In genomic region chr8:122296173-122297001, GRCm38 (mm10) we compare ENCODE assay signal across 8 mouse cellular contexts. TPM values are rescaled to one million over a fixed set of nuclear protein-coding genes. Genes with fewer than 3 reads are reported as not detected.
DNase-seq lines count a peak whose midpoint lies in the region; ATAC-seq lines count a peak whose summit lies in the region.

No protein-coding gene starts in this region.

- H3K9ac ChIP-seq in heart, embryonic 13.5 days = peak overlapping the region; percentile 73

- peak; percentile 10 for DNase-seq in kidney, adult 18-20 months
- DNase-seq in kidney, adult 8-10 months = no peak
- peak; percentile 84 to 88 for DNase-seq in cerebellum, postnatal 25 days
- peak; percentile 69 to 81 for DNase-seq in kidney, postnatal 4 days
- DNase-seq in spleen, postnatal 10 days (ENCODE audit: low spot score in 2 of 2) = no peak
- no peak for DNase-seq in thymus, postnatal 10 days (ENCODE audit: low spot score in 2 of 2)

- 9% methylated on average over 24 of the region's 24 CpGs for WGBS in heart, embryonic 13.5 days

- no peak for ATAC-seq in heart, embryonic 13.5 days (ENCODE audit: extremely low read depth, insufficient number of reproducible peaks, low FRiP score, low TSS enrichment)

- peaks cover 100% of the 10 kb centered on the region for H3K4me1 ChIP-seq in heart, embryonic 13.5 days
- peaks cover 100% of the 10 kb centered on the region for H3K4me1 ChIP-seq in megakaryocyte, embryonic 14.5 days

- peaks cover 24% of the 10 kb centered on the region for H3K36me3 ChIP-seq in heart, embryonic 13.5 days
- peaks cover 97% of the 10 kb centered on the region for H3K36me3 ChIP-seq in megakaryocyte, embryonic 14.5 days (replicated peaks; ENCODE audit: low read length)

- no peaks in the 10 kb centered on the region for H3K27me3 ChIP-seq in heart, embryonic 13.5 days (replicated peaks)
- no peaks in the 10 kb centered on the region for H3K27me3 ChIP-seq in megakaryocyte, embryonic 14.5 days (replicated peaks)

- H3K9me3 ChIP-seq in heart, embryonic 13.5 days = no peaks in the 10 kb centered on the region
- no peaks in the 10 kb centered on the region for H3K9me3 ChIP-seq in megakaryocyte, embryonic 14.5 days

- H3K4me3 ChIP-seq in heart, embryonic 13.5 days = no peak overlapping the region
- H3K4me3 ChIP-seq in megakaryocyte, embryonic 14.5 days (replicated peaks) = peak overlapping the region; percentile 85

- H3K4me2 ChIP-seq in heart, embryonic 13.5 days = peak overlapping the region; percentile 43

- peak overlapping the region; percentile 96 for H3K27ac ChIP-seq in heart, embryonic 13.5 days (replicated peaks)

RNA-seq across cellular contexts. Expression of gene Zfpm1, which starts 14.4 kb away (rescaled TPM):
- 3.8 TPM in 2 replicates for polyA plus RNA-seq in heart, embryonic 13.5 days (2015; fragmentation: Nextera tagmentation; extraction: Ambion mirVana)
- polyA plus RNA-seq in megakaryocyte, embryonic 14.5 days (2012; ENCODE audit: insufficient read depth, low replicate concordance) = 1,238 and 3,030 TPM in 2 replicates

Comparison
In these comparisons a context has a peak if more than half of its experiments do, and no peak if none do; other contexts are left out.
1. DNase-seq: peak in kidney, adult 18-20 months (single experiment), cerebellum, postnatal 25 days (2 of 2) and kidney, postnatal 4 days (2 of 2); none in kidney, adult 8-10 months (0 of 2), spleen, postnatal 10 days (0 of 2) and thymus, postnatal 10 days (0 of 2).
2. RNA of gene Zfpm1, which starts 14.4 kb away (polyA plus RNA-seq): 1,238 to 3,030 TPM in megakaryocyte, embryonic 14.5 days; 3.8 TPM in heart, embryonic 13.5 days; every median in the first group is over 100 times any median in the second.